Mouse (Mus musculus): ENCODE measurements around the gene Plxnb1. TPM values are rescaled to one million over a fixed set of nuclear protein-coding genes. Genes with fewer than 3 reads are reported as not detected.
"Not testable (repeated sequence)": the region's sequence is repeated elsewhere in the genome, so short reads cannot be mapped to it uniquely, and the experiment has no call there.

Gene Plxnb1
- total RNA-seq, 4 experiments from 2014 or later = 21.6 to 25.9 (median 22.9) TPM

GRCm38 (mm10) chr9:109130076-109130475 lies 34.9 kb downstream of the Plxnb1 start:
- no peak for DNase-seq (ENCODE audit: low spot score)

- not testable (repeated sequence) for DNase-seq (ENCODE audit: low spot score)
Measured at GRCm38 (mm10) chr9:109140414-109140813, 45.2 kb downstream of the Plxnb1 start.

GRCm38 (mm10) chr9:109161941-109162340 lies 66.8 kb downstream of the Plxnb1 start, which contains the start of gene Fbxw21:
TSS of gene Fbxw21 (minus strand) at chr9:109162041.
- DNase-seq (ENCODE audit: low spot score) = no peak

- no peak for DNase-seq (ENCODE audit: low spot score)
Measured at GRCm38 (mm10) chr9:109167316-109167715, 72.1 kb downstream of the Plxnb1 start.

Other genes starting within 250 kb of the Plxnb1 start
- 10 to 100 TPM; 16.6 to 23.6 (median 21.4) TPM for gene Slc26a6, start 242.1 kb upstream of the Plxnb1 start, total RNA-seq (2022)
- under 1 TPM in 1 of 4 experiments, not detected in 3; 0.28 TPM for gene Tmem89, start 180.8 kb upstream of the Plxnb1 start, total RNA-seq (2022)
- 1,000 to 10,000 TPM; 2,127 to 2,243 (median 2,213) TPM for gene Uqcrc1, start 158.8 kb upstream of the Plxnb1 start, total RNA-seq (2022)
- gene Col7a1, start 141.8 kb upstream of the Plxnb1 start, total RNA-seq (2022) = under 1 TPM; 0.31 to 0.49 (median 0.32) TPM
- gene Ucn2, start 109.4 kb upstream of the Plxnb1 start, total RNA-seq (2022) = not detected
- gene Pfkfb4, start 103.6 kb upstream of the Plxnb1 start, total RNA-seq (2022) = 1 to 10 TPM; 1.4 to 2.1 (median 1.9) TPM
- gene Shisa5, start 56.8 kb upstream of the Plxnb1 start, total RNA-seq (2022) = 10 to 100 TPM; 30.1 to 36.9 (median 33.7) TPM
- 10 to 100 TPM; 16.3 to 19.2 (median 17.6) TPM for gene Trex1, start 35.7 kb upstream of the Plxnb1 start, total RNA-seq (2022)
- 1 to 10 TPM; 8.1 to 9.4 (median 8.5) TPM for gene Atrip, start 21.3 kb upstream of the Plxnb1 start, total RNA-seq (2022)
- gene Ccdc51, start 12.9 kb upstream of the Plxnb1 start, total RNA-seq (2022) = 10 to 100 TPM; 10.5 to 13.4 (median 12.7) TPM
- gene Tma7, start 12.8 kb upstream of the Plxnb1 start, total RNA-seq (2022) = 100 to 1,000 TPM; 220 to 257 (median 236) TPM
- not detected for gene Fbxw21, start 66.7 kb downstream of the Plxnb1 start, total RNA-seq (2022)
- not detected for gene Fbxw13, start 100.6 kb downstream of the Plxnb1 start, total RNA-seq (2022)
- gene Fbxw20, start 139.4 kb downstream of the Plxnb1 start, total RNA-seq (2022) = not detected
- not detected for gene Fbxw14, start 192.3 kb downstream of the Plxnb1 start, total RNA-seq (2022)
- not detected for gene Fbxw28, start 244.3 kb downstream of the Plxnb1 start, total RNA-seq (2022)

All from heart, adult 8-10 months (tissue).